Mouse (Mus musculus) CH12F3 (cell line): ENCODE data around the gene Snd1.

Experiments used
- in situ Hi-C: fragments of 300-500 bp; cut with MboI; formaldehyde crosslinking; loops from 2 replicates; pipeline ENCODE4 v1.14.3; 2020; ENCODE audit warnings: low sequenced_read_pairs

The Snd1 gene

DNA sequence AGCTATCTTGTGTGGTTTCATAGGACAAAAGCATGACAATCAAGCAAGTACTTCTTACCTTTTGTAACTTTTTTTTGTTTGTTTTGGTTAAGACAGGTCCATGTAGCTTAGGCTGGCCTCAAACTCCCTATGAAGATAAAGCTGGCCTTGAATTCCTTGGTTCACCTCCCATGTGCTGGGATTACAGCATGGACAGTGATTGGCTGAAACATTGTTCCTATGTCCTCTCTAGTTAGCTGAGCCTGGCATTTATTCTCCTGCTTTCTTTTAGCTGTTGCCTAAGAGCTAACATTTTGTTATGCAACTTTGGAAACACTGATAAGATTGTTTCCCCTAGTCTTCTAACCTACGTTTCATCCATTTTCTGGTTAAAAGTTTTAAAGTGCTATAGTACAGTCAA lies 262.7 kb downstream of the Snd1 start:
- in situ Hi-C loops, result no loop called here

DNA sequence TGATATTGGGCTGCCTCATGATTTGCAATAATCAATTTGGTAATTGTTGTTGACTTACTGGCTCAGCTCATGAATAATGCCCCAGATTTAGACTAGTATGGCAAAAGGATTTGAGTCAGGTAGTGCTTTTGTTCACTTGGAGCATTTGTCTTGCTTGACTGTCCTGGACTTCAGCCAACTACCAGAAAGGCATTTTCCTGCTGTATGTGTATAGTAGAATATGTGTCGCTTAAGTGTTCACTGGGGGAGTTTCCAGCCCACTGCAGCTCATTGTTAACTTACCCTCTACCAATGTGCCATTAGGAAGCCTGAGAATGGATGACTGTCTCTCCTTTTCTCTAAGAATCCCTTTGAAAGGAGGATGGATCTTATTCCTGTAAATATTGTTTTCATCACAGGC lies 268.6 kb downstream of the Snd1 start:
- in situ Hi-C loops, result no loop called here

DNA sequence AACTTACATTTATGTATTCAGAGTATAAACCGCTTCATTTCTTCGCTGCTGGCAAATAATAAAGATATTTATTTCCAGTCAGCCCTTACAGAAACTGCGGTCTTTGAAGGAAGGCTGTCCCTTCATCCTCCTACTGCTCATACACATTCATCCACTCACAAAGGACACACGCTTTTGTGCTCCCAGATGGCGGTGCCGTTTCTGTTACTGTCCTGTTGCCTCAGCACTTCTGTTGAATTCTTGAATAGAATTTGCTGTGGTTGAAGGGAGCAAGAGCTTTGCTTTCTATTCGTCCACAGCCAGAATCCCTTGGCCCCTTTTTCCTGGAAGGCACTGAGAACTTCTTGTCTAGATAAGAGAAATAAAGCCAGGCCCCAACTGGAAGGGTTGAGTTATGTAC lies 270.9 kb downstream of the Snd1 start:
- in situ Hi-C loops, result no loop called here

DNA sequence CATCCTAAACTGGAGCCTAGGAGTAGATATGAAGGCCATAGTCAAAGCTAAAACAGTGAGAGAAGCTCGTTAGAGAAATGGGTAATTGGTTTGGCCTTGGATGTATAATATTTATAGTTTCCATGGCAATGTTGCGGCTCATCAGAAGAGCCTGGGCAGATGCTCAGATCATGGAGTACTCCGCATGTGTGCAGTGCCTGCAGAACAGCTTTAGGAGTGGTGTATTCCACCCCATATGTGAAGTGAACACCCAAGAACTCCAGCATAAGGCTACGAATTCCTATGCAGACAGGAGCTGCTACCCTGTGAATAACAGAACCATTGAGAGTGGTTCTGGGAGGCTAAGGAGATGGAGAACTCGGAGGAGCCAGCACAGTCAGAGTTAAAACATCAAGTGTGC lies 272.1 kb downstream of the Snd1 start:
- in situ Hi-C loops, result no loop called here

DNA sequence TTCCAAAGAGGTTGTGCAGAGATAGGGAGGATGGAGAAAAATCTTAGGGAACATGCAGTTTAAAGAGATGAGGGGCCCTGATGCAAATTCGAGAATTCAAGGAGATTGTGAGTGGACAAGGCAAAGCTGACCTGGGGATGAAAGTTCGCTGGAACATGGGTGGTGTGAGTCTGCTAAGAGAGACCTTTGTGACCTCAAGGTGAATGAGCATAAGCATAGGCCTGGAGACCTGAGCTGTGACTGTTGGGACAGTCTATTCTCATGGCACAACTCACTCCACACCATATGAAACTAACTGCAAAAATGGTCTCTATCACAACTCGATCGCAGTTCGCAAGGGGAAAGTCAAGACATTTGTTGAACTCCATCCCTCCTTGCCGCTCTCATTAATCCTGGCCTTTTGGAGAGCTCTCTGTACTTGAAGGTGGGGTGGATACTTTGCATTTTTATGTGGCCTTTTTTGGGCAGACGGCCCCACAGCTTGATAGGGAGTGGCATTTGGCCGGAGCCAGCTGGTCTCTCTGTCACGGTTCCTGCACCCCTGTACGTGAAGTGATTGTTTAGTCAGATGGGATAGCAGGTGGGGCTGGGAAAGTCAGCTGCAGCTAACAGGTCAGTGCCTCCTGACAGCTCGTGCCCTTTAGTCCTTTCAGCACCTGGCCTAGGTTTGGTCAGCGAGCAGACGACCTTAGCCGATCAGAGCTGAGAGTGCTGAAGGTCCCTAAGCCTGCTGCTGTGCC lies 273.2 kb downstream of the Snd1 start:
- in situ Hi-C loops, result no loop called here

DNA sequence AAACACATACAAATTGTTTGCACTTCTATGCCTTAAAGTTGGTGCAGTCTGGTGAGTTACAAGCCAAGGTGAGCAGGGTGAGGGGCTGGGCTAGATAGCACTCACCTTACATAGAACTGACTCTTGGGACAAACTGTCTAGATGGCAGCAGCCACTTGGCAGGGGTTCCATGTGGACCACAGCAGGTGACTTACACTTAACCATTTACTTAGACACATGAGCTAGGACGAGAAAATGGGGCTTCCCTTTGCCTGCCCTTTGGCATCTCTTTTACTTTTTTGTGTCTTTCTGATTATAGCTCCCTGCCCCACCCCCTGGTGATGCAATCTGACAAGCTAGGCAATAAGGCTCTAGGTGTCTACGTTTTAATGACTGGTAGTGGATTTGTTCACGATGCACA lies 274.3 kb downstream of the Snd1 start:
- in situ Hi-C loops, result no loop called here

DNA sequence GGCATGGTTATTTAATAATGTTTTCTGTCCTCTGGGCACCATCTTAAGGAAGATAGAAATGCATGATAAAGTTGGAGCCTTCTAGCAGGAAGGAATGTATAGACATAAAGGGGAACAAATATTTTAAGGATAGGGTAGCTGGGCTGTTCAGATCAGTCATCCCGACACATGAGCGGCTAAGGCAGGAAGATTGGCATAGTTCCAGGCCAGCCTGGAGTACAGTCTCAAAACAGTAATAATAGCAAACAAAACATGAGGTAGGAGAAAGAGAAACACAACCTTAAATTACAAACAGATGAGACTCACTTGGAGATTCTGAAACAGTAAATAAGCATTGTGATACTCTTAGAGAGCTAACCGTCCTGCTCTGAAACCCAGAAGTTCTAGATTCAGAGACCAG lies 276.2 kb downstream of the Snd1 start:
- in situ Hi-C loops, result no loop called here

DNA sequence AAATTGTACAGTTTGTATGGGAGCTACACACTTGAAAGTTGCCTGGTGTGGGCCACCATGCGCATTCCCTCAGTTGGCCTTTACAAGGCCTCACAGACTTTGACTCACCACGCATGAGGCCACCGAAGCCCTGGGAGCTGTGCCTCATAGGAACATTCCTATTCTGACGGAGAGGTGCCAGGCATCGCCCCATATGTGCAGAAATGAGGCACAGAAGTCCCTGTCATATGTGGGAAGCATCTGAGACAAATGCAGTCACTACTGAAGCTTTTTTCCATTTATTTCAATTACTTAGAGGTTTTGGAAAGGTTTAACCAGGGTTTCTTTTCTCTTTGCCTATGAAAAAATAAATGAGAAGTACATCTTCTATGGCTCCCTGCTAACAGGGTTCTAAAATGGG lies 278.3 kb downstream of the Snd1 start:
- in situ Hi-C loops, result no loop called here

DNA sequence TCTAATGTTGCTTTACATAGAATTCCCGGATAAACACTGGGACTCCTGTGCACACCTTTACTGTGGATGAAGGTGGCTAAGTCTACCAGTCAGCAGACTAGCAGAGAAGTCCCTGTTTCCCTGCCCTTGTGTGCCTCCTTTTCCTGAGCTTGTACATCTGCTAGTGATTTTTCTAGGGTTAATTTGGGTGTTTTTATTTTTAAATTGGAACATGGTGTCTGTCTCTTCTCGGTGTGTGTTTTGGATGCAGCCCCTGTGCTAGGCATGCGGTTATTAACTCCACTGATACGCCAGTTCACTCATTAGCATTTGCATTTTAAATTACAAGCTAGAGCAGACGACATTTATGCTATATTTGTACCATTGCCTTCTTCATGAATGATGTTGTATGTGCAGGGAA lies 278.7 kb downstream of the Snd1 start:
- in situ Hi-C loops, result no loop called here

DNA sequence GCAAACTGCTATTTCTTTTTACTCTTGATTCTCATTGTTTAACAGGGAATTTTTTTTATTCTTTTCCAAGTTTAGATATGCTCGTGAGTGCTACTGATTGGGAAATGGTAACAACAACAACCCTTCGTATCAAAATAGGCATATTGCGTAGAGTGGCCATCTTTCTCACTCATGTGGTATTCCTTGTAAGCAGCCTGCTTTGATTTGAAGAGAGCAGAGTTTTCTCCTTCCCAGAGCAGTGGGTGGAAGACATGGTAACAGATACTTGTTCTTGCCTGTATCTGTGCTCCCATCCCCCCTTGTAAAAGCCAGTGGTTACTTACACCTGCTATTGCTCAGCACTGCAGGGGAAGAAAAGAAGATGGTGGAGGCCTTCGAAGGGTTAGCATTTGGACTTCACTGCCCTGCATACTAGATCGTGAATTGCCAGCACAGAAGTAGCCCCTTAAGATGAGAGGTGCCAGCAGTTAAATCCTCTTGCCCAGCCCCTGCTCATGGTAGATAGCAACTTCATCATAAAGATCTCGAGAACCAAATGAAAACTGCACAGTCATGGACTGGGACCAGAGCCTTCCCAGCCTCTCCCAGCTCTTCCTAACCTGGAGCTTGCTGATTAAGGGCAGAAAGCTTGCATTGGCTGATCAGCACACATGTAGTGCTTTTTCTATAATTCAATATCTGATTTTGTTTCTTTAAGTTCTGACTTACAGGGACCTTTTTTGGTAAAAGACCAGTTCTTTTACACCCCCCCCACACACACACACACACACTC lies 279.4 kb downstream of the Snd1 start:
- in situ Hi-C loops, result no loop called here

DNA sequence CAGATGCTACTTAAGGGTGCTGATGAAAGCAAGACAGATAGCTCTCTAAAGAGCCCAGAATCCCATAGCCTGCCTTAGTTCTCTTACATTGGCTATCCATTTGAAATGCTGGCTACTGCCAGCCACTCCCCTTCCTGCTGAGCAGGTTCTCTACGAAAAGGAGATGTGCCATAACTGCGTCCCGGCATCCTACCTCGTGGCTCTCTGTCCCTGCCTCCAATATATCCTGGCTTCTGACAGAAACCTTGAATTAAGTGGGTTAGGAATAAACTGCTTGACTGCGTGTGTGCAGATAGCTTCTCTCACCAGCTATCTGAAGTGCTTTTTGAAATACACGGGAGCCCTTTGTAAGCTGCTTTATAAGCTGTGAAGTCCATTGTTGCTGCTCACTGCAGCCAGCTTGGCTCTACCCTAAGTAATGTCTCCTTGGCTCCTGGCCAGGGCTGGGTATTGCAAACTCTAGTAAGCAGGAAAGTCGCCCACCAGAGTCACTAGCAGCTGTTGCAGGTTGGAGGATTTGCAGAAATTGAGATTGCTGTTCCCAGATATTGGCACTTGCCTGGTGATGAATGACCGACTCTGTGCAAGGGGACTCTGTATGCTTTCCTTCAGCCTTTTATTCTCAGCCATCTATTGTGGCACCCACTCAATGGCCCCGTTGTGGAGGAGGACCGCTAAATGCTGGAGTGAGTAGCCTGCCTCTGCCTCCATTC lies 281.5 kb downstream of the Snd1 start:
- in situ Hi-C loops, result no loop called here

DNA sequence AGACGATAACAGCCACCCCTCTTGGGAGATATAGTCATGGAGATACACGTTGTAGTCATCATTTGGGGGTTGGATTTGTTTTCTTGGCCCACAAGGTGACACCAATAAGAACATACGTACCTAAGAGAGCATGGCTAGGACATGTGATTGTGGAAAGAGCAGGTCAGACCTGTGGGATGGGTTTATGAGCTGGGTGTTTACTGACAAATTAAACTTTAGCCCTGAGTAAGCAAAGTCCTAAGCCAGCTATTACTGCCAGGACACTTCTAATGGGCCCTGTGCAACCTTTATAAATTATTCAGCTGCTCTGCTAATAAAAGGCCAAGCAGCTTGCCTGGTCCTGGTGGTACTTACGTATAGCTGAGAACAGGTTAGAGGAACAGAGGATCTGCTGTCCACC lies 283.4 kb downstream of the Snd1 start:
- in situ Hi-C loops, result no loop called here

DNA sequence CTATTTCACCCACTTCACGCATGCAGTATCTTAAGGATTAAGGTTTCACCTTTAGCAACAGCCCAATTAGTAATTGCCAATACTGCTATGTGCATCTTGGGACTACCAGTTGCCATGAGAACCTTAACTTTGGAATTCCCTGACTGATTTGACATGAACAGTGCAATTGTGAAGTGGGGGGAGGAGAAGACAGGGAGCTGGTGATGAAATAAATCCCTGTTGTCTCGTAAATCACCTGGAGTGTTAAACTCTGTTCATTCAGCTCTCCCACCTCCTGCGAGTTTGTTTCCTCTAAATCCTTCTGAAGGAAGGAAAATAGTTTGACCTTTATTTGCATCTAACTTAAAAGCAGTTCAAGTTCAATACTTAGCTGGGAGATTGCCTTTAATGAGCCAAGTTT lies 286.8 kb downstream of the Snd1 start:
- in situ Hi-C loops, result no loop called here

DNA sequence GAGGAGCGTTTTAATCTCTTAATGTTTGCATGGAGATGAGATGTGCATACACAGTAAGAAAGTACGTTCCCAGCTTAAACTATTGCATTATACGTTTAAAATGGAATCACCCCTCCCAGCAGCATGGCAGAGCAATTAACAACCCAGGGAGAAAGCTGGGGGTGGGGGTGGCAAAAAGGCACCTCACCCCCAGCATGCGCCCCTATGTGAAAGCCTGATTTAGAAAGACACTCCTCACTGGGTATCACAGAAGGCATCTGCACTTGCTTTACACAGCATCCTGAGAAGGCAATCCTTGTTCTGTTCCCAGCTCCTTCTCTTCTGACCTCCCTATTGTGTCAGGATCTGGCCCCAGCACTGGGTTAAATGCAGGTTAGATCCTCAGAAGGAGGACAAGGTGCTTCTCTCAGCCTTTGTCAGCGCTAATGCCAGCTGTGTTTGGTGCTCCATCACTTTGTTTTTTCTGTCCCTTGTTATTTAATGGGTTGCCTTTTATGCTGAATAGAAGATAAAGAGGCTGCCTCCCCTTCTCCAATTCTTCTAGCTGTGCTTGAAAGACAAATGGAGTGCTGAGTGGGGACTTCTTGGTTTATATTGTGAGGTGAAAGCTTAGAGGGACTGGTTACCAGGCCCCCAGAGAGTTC lies 287.3 kb downstream of the Snd1 start:
- in situ Hi-C loops, result no loop called here

DNA sequence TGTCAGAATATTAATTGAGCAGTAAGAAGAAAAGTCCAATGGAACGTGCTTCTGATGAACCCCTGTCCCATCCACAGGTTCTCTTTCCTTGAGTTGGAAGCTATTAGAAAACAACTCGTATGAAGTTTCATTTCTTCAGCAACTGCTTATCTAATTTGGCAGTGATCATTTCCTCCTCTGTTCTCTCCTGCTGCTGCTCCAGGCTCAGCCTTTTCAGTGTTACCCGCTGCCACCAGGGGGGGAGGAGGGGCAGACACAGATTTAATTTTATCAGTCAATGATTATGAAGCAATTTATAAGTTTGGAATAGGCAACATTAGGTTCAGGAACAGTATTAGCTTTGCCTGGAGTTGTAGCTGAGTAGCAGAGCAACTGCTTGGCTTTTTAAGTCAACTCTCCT lies 291.7 kb downstream of the Snd1 start:
- in situ Hi-C loops, result no loop called here

DNA sequence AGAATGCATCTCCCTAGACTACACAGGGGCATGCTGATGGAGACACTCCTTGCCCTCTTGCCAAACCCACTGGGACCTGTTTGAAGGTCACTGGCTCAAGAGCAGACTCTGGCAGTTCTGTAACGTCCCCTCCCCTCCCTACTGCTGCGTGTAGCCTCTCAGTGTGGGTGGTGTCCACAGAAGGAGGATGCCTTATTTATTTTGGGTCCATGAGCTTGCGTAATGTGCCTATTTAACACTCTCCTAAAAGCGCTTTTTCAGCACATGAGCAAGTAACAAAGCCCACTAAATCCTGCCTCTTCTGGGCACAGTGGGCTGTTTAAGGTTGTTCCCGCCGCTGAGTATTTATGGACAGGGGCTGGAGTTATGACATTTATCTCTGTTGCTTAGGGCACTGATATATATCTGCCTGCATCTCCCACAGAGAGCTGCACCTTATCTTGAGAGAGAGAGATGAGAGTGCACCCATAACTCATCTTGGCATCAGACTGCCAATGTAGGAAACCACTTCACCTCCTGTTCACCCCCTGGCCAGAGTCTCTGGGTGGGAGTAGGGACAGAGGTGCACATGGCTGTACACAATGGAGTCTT lies 293.0 kb downstream of the Snd1 start:
- in situ Hi-C loops, result no loop called here

DNA sequence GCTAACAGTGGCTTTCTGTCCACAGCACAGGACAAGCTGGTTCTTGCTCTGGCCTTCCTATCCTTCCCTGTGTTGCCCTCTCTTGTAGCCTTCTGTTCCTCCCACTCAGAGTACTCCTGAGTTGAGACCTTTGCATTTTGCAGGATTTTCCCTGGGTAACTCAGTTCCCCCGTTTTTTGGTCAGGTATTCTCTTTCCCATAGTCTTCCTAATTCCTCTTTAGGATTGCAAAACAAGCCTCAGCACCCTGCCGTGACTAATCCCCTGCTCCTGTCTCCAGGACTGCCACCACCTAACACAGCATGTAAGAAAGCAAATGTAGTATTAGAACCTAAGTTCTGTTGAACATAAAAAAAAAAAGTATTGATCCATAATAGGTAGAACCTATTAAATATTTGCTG lies 296.4 kb downstream of the Snd1 start:
- in situ Hi-C loops, result no loop called here

DNA sequence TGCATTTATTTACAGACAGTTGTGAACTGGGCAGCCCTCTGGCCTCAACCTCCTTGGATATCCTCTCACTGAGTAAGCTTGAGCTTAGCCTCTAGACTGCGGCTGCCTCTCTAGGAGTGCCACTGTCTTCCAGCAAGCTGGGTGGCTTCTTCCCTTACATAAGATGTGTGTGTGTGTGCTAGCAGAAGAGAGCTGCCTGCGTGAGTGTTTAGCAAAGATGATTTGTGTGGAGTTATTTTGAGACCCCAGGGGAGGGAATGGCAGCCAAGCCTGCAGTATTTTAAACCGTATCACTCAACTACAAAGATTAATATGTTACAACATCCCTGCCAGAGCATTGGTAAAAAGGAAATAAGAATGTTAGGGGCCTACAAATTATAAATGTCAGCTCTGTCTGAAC lies 306.8 kb downstream of the Snd1 start:
- in situ Hi-C loops, result no loop called here

DNA sequence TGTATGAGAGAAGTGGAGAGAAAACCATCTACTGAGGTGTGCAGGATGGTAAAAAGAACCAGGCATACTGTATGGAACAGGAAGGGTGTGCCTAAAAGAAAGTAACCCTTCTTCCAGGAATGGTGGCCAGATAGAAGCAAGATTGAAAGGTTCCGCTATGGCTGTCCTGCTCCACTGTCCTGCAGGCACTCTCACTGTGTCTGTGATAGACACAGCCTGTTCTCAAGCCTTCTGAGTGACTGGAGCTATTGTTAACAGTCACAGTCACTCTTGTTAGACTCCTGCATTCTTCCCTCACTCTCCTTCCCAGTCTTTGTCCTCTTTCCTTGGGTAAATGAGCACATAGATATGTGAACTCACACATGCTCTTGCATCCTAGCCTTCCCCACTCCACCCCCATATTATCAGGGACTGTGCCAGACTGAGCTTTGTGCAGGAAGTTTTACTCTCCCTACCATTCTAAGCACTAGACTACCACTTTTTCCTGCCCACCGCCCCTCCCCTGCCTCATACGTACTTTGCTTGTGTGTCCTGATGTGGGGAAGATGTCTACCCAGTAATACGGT lies 308.2 kb downstream of the Snd1 start:
- in situ Hi-C loops, result no loop called here

DNA sequence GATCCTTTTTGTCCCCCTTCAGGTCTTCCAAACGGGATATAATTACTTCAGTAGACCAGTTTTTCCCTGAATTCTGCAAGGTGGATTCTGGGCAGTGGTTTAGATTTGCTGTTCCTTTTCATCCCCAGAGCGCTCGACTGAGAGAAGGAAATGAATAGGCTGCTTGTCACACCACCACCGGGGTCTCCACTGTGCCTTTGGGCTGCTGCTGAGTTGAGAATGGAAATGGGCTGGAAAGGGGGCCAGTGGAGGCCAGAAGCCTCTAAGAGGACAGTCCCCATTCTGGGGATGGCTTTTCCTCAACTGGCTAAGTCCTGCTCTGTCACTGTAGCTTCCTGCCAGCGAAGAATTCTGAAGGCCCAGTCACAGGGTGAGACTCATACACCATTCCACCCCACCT lies 309.0 kb downstream of the Snd1 start:
- in situ Hi-C loops, result no loop called here

DNA sequence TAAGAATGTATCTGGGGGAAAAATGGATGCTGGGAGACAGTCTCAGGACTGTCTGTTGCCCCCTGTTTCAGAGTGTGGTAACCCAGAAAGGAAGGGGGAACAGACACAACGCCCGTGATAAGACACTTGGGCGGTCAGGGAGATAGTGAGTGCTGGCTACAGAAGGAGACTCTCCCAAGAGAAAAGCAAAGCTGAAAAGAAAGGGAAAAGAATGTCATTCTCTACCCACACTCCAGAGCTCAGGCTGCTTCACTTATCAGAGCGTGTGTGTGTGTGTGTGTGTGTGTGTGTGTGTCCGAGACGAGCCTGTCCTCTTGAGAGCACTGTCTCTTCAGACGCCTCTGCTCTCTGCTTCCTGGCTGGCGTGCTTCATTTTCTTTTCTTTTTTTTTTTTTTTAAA lies 310.8 kb downstream of the Snd1 start:
- in situ Hi-C loops, result no loop called here
